Mouse (Mus musculus) heart, embryonic 14.5 days (tissue): ENCODE data around the gene Actl6b. TPM values are rescaled to one million over a fixed set of nuclear protein-coding genes. Genes with fewer than 3 reads are reported as not detected.

Experiments
- ATAC-seq: fragments of 200-750 bp; cut with Nextera tagmentation; 2 replicates; pipeline ENCODE4 v1.8.0; 2017; ENCODE audit warnings: low read depth, moderate TSS enrichment; ENCODE audit not compliant: insufficient number of reproducible peaks, insufficient read depth, low FRiP score
- H3K27ac ChIP-seq, 2 experiments: fragments of 200-500 bp in 1 of 2; fragments of 300-500 bp in 1 of 2; sonication (generic) in 1 of 2; replicated peaks in 1 of 2; 2 replicates each; pipeline ENCODE4 v1.5.1; 2012 to 2014; ENCODE audit warnings: low read depth in 2 of 2, low read length in 2 of 2, control low read depth in 1 of 2, mild to moderate bottlenecking in 1 of 2, mixed read lengths in 1 of 2; ENCODE audit not compliant: control insufficient read depth in 1 of 2, insufficient read depth in 1 of 2
- H3K27me3 ChIP-seq: fragments of 300-500 bp; sonication (generic); 2 replicates; pipeline ENCODE4 v1.6.1; 2014; ENCODE audit warnings: mild to moderate bottlenecking, low read length, control low read depth; ENCODE audit not compliant: control insufficient read depth, insufficient read depth
- H3K36me3 ChIP-seq: fragments of 300-500 bp; sonication (generic); 2 replicates; pipeline ENCODE4 v1.6.1; 2014; ENCODE audit warnings: mild to moderate bottlenecking, control low read depth, low read length, mixed read lengths; ENCODE audit not compliant: control insufficient read depth, insufficient read depth
- H3K4me1 ChIP-seq, 2 experiments: fragments of 200-500 bp in 1 of 2; fragments of 300-500 bp in 1 of 2; sonication (generic) in 1 of 2; 2 replicates each; pipeline ENCODE4 v1.6.1; 2012 to 2014; ENCODE audit warnings: low read length in 2 of 2, control low read depth in 1 of 2, mixed read lengths in 1 of 2; ENCODE audit not compliant: control insufficient read depth in 2 of 2, insufficient read depth in 2 of 2
- H3K4me2 ChIP-seq: fragments of 300-500 bp; sonication (generic); 2 replicates; pipeline ENCODE4 v1.6.1; 2014; ENCODE audit warnings: mild to moderate bottlenecking, low read length
- H3K4me3 ChIP-seq, 2 experiments: fragments of 200-500 bp in 1 of 2; fragments of 300-500 bp in 1 of 2; sonication (generic) in 1 of 2; 2 replicates each; pipeline ENCODE4 v1.5.1; 2012 to 2014; ENCODE audit warnings: low read length in 2 of 2, mild to moderate bottlenecking in 2 of 2, control low read depth in 1 of 2, low read depth in 1 of 2, moderate library complexity in 1 of 2; ENCODE audit not compliant: control insufficient read depth in 1 of 2, insufficient read depth in 1 of 2
- H3K9ac ChIP-seq: fragments of 300-500 bp; sonication (generic); 2 replicates; pipeline ENCODE4 v1.6.1; 2014; ENCODE audit warnings: mild to moderate bottlenecking, low read length
- H3K9me3 ChIP-seq: fragments of 300-500 bp; sonication (generic); 2 replicates; pipeline ENCODE4 v1.6.1; 2016; ENCODE audit warnings: low read length, control low read depth; ENCODE audit not compliant: control insufficient read depth
- WGBS: fragments of 180-500 bp; shearing (Covaris S2); extraction: QIAGEN DNeasy Blood & Tissue Kit; methylation state at CpG from one replicate; pipeline ENCODE4 v1.1.7; 2014; 5-methylcytosine and 5-hydroxymethylcytosine counted together
- polyA plus RNA-seq: library from polyadenylated mRNA; unstranded; fragments of >200 nt; fragmentation: Nextera tagmentation; extraction: Ambion mirVana; gene quantifications from 2 replicates; pipeline ENCODE4 v1.2.1, GENCODE M21; 2014

Actl6b gene
- polyA plus RNA-seq, 1 experiment from 2014 or later = 0.31 TPM

DNA sequence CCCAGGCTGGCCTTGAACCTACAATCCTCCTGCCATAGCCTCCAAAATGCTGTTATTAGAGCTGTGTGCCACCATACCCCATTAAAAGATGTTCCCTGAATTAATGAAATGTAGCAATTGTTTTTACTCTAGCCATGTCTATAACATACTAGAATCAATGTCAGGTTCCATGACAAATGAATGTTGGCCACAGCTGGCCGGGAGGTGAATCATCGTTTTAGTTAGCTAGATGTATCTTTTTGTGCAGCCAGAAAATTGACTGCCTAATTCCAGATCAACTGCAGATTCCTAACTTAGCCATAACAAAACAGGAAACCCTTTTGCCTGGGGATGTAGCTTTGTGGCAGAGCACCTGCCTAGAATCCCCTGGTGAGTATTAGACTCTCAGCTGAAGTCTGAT is 3.5 kb upstream of the Actl6b start:
- Histone ChIP-seq H3K9ac (no peak overlapping the region), H3K9me3 (no peaks in the 10 kb centered on the region), H3K4me2 (no peak overlapping the region), H3K27ac (no peak overlapping the region), H3K27me3 (peaks cover 18% of the 10 kb centered on the region), H3K4me3 (no peak overlapping the region), H3K4me1 (no peaks in the 10 kb centered on the region; a peak in 1 of 4 replicates), H3K36me3 (no peaks in the 10 kb centered on the region)
- no peak for ATAC-seq
- WGBS = 77% methylated on average over 2 of the region's 2 CpGs

DNA sequence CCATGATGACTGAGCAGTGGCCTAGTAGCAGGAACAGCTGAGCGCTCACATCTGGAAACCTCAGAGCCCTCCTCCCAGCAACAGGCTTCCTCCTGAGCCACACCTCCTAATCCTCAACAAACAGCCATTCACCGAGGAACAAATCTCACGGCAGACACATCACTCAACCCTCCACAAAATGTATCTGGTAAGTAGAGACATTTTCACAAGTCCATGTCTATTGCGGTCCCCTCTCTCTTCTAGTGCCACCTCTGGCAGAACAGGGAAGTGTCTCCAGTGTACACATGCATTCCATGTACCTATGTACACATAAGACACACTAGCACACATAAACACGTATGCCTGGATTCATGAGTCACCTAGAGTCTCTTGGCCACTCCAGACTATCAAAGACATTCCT is 2.2 kb upstream of the Actl6b start:
- WGBS = 75% methylated on average over 5 of the region's 5 CpGs
- H3K27me3 ChIP-seq = peaks cover 23% of the 10 kb centered on the region

DNA sequence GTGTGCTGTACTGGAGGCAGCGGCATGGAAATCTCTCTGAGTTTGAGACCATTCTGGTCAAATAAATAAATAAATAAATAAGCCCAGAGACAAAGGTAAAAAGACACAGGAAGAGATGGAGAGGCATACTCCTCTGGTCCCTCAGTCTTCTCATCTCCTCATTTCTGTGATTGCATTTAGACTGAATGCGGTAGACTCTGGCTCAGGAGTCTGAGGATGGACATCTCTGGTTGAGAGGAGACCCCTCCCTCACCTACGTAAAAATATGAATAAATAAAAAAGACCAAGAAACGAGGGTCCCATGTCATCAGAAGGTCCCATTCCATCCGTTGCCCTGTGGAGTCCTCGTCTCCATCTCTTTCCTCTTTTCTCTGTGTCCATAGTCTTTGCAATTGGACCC is 317 bp upstream of the Actl6b start:
- no peak for ATAC-seq
- H3K9ac ChIP-seq = no peak overlapping the region
- WGBS = 26% methylated on average over 6 of the region's 6 CpGs
- peaks cover 23% of the 10 kb centered on the region for H3K27me3 ChIP-seq
- H3K9me3 ChIP-seq = 0 out of 2 replicates have a peak, but pooled peaks cover 4% of the 10 kb centered on the region
- H3K4me2 ChIP-seq = peak overlapping the region; percentile 28
- no peaks in the 10 kb centered on the region for H3K36me3 ChIP-seq
- H3K27ac ChIP-seq = no peak overlapping the region
- H3K4me1 ChIP-seq = no peaks in the 10 kb centered on the region; a peak in 1 of 4 replicates
- H3K4me3 ChIP-seq = no peak overlapping the region

More for the DNA sequence above, 2.2 kb upstream of the Actl6b start:
- Histone ChIP-seq H3K4me1 (no peaks in the 10 kb centered on the region; a peak in 1 of 4 replicates), H3K9ac (no peak overlapping the region), H3K9me3 (0 out of 2 replicates have a peak, but pooled peaks cover 4% of the 10 kb centered on the region), H3K4me2 (no peak overlapping the region), H3K4me3 (no peak overlapping the region), H3K36me3 (no peaks in the 10 kb centered on the region), H3K27ac (no peak overlapping the region)
- ATAC-seq = no peak

DNA sequence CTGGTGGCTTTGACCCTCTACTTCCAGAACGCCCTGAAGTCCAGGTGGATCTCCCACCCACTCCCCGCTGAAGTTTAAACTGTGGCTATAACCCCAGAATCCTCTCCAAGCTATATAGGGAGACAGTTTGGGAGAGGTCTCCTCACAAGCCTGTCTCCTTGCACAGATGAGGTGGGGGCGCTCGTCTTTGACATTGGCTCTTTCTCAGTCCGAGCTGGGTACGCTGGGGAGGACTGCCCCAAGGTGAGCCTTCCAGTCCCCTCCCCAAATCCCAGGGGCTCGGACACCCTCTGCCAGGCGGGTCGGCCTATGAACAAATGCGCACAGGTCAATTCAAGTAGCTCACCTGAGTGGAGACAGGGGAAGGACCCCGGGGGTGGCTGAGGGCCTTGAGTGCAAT is 581 bp downstream of the Actl6b start:
- Histone ChIP-seq H3K4me1 (no peaks in the 10 kb centered on the region; a peak in 1 of 4 replicates), H3K9ac (no peak overlapping the region), H3K27me3 (peaks cover 23% of the 10 kb centered on the region), H3K9me3 (0 out of 2 replicates have a peak, but pooled peaks cover 4% of the 10 kb centered on the region), H3K27ac (no peak overlapping the region), H3K4me3 (no peak overlapping the region), H3K4me2 (no peak overlapping the region), H3K36me3 (no peaks in the 10 kb centered on the region)
- no peak for ATAC-seq
- WGBS = 43% methylated on average over 11 of the region's 11 CpGs

DNA sequence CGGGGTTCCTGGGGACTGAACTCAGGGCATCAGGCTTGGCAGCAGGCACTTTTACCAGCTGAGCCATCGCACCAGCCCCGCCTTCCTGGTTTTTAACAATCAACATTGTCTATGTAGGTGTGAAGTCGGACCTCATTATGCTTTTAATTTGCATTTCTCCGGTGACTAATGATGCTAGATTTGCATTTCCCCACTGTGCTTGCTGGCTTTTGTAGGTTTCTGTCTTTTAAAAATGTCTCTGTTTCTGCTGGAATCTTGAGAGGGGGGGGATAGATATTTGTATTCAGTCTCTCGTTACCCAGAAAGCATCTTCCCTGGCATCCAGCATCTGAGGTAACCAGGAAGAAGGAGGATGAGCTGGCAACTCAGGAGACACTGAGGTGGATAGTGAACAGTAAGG is 8.2 kb downstream of the Actl6b start:
- no peaks in the 10 kb centered on the region for H3K4me1 ChIP-seq
- H3K9ac ChIP-seq = no peak overlapping the region
- no peak overlapping the region for H3K27ac ChIP-seq
- WGBS = 59% methylated on average over 6 of the region's 6 CpGs
- no peaks in the 10 kb centered on the region for H3K36me3 ChIP-seq
- H3K4me2 ChIP-seq = no peak overlapping the region
- H3K4me3 ChIP-seq = no peak overlapping the region
- no peaks in the 10 kb centered on the region for H3K9me3 ChIP-seq
- ATAC-seq = no peak
- peaks cover 7% of the 10 kb centered on the region; the same call in 1 of the 2 replicates for H3K27me3 ChIP-seq

DNA sequence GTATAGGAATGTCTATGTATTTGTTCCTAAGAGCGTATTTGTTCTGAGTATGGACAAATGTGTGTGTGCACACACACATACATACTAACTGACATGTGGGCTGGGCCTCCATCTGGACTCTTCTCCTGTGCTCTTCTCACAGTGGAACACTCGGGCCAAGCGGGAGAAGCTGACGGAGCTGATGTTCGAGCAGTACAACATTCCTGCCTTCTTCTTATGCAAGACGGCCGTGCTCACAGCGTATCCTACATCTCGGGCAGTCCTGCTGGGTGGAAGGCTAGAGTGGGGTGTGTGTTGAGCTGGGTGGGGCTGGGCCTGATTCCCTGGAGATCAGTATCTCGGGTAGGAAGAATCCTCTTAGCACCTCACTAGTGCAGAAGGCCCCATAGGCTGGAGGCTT is 9.6 kb downstream of the Actl6b start:
- WGBS = 55% methylated on average over 10 of the region's 10 CpGs
- H3K27me3 ChIP-seq = peaks cover 7% of the 10 kb centered on the region; the same call in 1 of the 2 replicates
- no peak overlapping the region for H3K4me3 ChIP-seq
- no peak overlapping the region for H3K4me2 ChIP-seq
- no peak overlapping the region for H3K9ac ChIP-seq
- no peaks in the 10 kb centered on the region for H3K9me3 ChIP-seq
- no peaks in the 10 kb centered on the region for H3K4me1 ChIP-seq
- H3K36me3 ChIP-seq = no peaks in the 10 kb centered on the region
- ATAC-seq = no peak
- no peak overlapping the region for H3K27ac ChIP-seq

DNA sequence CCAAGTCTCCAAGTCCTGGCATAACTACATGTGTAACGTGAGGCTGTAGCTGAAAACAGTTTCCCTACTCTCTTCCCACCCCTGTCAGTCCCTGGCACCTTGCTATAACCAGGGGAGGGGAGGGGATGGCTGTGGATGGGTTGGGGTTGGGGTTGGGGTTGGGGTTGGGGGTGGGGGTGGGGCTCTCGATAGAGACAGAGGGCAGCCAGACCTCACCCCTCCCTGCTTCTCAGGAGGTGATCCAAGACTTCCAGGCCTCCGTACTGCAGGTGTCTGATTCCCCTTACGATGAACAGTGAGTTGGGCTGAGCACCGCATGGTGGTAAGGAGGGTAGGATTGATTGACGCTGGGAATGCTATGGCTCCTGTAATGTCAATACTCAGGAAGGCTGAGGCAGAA is 12.4 kb downstream of the Actl6b start:
- no peaks in the 10 kb centered on the region for H3K36me3 ChIP-seq
- no peak overlapping the region for H3K27ac ChIP-seq
- no peak for ATAC-seq
- no peaks in the 10 kb centered on the region for H3K4me1 ChIP-seq
- no peaks in the 10 kb centered on the region for H3K9me3 ChIP-seq
- H3K27me3 ChIP-seq = no peaks in the 10 kb centered on the region
- no peak overlapping the region for H3K9ac ChIP-seq
- H3K4me2 ChIP-seq = no peak overlapping the region
- H3K4me3 ChIP-seq = no peak overlapping the region
- 76% methylated on average over 6 of the region's 6 CpGs for WGBS

DNA sequence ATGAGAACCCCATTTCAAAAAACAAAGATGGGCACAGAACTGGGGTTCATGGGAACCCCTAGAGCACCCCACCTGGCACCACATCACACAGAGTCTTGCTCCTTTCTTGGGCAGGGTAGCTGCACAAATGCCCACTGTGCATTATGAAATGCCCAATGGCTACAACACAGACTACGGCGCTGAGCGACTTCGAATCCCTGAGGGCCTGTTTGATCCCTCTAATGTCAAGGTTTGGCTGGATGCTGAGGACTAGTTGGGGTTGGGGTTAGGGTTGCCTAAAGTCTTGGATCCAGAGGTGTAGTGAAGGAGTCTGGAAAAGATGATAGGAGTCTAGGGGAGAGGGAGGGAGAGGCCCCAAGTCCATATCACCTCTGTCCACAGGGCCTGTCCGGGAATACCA is 13.1 kb downstream of the Actl6b start:
- no peak overlapping the region for H3K4me2 ChIP-seq
- H3K9ac ChIP-seq = no peak overlapping the region
- no peak overlapping the region for H3K4me3 ChIP-seq
- no peak for ATAC-seq
- H3K9me3 ChIP-seq = no peaks in the 10 kb centered on the region
- H3K27me3 ChIP-seq = no peaks in the 10 kb centered on the region
- no peaks in the 10 kb centered on the region for H3K36me3 ChIP-seq
- WGBS = 91% methylated on average over 5 of the region's 5 CpGs
- no peaks in the 10 kb centered on the region for H3K4me1 ChIP-seq
- H3K27ac ChIP-seq = no peak overlapping the region
